Mouse (Mus musculus): ENCODE results near the gene Tppp2. TPM values are rescaled to one million over a fixed set of nuclear protein-coding genes. Genes with fewer than 3 reads are reported as not detected.

Gene Tppp2
- not detected for total RNA-seq (2021)
- long read RNA-seq, experiment 1, result 0 reads
- long read RNA-seq, experiment 2, result 0 reads

DNA sequence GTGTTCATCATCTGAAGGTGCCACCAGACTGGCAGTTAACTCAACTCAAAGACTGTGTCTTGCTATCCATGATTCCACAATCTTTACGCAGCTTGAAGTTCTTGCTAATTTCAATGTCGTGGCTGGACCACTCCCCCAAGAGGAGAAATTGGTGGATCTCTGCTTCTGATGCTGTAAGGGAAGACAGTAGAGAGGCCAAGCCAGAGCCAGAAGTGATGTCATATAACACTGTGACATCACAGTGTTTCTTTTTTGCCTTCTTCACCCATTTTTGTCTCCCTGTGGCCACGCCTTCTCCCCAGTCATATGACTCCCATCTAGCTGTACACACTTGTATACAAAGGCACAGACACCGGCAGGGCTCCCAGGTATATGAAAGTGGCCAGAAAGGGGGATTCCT is at the start of gene Tppp2:
Gene Tppp2, plus strand, starts transcription at position 301 of the 400 bp plus-strand sequence.
- DNase-seq, result no peak

DNA sequence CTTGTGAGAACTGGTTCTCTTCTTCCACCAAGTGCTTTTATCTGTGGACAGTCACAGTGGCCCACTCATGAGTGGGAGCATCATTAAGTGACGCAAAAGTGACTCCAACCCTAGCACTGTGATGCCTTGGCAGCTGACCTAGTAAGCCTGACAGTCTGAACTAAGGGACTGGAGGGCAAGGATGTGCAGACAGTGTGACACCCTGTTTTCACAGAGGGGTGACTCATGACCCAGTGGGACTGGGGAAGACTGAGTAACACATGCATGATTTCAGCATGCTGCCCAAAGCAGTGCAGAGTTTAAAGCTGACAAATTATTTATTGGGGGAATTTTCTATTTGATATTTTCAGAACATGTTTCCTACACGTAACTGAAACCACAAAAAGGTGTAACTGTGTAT is 47.5 kb upstream of the Tppp2 start:
- DNase-seq, result peak; percentile 57 to 67

DNA sequence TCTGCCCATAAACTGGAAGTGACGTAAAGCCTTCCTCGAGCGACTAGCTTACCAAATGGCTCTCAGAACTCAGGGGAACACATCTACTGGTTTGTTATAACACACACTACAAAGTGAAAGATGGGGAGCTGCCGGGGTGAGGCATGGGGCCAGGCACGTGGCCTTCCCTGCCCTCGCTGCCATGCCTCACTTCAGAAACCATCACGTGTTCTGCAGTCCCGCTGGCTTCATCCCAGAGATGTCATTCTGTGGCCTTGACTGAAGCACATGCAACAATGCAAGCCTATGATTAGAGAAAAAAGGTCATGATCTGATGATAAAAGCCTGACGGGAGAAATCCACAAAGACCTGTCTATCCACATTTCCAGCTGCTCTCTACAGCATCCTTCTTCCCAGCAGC is 46.5 kb upstream of the Tppp2 start:
- peak; percentile 84 to 88 for DNase-seq

DNA sequence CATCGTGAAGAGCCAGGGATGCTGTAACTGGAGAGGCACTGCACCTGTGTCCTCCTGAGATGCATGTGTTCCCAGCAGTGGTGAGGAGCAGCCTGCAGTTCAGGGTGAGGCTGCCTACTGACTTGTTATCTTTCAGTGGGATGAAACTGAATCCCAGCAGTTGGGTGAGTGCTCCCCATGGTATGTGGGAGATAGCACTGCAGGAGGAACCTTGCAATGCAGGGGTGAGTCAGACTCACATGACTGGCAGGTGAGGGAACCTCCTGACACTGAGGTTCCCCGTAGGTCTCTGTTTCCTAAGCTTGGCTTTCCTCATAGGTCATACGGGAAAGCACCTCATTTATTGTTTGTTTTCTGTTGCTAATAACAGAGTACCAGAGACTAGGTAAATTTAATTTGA is 40.7 kb upstream of the Tppp2 start:
- no peak for DNase-seq

DNA sequence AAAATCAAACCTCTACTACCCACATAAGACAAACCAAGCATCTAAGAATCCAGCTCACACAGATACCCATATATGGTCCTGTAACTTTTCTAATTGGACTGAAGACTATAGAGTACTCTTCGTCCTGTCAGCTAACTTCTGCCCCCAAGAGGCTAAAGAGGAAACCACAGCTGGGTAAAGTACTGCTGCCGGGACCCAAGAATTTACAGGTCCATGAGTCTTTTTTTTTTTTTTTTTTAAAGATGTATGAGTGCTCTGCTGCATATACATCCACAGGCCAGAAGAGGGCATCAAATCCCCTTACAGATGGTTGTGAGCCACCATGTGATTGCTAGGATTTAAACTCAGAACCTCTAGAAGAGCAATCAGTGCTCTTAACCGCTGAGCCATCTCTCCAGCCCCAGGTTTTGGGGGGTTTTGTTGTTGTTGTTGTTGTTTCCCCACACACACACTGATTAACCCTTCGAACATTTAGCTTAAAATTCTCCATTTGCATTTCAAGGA is 34.6 kb upstream of the Tppp2 start:
- DNase-seq, result peak; percentile 77 to 84

DNA sequence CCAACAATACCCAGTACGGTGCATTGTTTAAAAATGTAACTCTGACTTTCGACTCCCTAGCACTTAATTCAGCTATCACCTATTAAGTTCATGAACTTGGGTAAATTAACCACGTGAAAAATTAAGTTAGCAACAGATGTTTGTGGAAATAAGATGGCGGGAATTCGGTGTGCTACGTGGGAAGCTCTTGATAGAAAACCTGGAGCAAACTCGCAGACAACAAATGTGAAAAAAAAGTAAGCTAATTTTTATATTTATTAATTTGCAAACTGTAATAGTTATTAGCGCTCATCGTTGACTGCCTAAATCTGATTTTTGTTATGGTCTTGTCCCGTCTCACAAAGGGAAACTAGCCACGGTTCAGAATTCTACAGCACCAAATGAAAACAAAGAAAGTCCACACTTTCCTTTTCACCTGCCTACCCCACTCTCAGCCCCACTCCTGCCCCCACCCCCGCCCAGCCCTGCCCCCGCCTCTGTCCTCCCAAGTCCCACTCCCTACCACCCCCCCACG is 34.1 kb upstream of the Tppp2 start:
- no peak for DNase-seq

DNA sequence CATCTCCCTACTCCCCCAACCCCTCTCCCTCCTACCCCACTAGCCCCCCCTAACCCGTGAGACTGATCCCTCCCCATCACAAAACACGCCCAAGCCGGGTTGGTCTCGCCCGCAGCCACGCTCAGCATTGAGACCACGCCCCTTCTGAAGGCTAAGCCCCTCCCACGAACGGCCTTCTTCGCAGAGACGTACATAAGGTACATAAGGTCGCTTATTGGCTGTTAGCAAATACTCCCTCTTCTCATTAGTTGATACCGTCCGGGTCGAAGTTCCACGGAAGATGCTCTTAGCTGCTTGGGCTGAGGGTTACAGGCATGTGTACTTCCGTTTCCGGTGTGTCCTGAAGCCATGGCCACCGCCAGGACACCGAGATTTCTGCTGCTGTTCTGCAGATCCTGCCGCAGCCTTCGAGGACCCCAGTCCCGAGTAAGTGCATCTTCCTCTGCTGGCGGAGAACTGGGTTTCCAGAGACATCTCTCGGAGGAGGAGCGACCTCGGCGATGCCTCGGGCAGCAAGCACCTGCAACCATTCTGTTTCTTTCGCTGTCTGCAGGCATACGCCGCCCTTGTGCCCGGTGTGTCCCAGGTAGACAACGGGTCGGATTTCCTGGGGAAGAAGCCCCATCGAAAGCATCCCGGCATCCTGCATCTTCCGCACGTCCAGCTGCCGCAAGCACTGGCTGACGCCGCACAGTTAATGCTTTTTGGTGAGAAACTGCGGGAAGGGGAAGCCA is 33.5 kb upstream of the Tppp2 start, which contains the start of gene Mettl17:
Gene Mettl17, plus strand, starts transcription at position 245 of the 734 bp plus-strand sequence.
- peak; percentile 96 for DNase-seq

DNA sequence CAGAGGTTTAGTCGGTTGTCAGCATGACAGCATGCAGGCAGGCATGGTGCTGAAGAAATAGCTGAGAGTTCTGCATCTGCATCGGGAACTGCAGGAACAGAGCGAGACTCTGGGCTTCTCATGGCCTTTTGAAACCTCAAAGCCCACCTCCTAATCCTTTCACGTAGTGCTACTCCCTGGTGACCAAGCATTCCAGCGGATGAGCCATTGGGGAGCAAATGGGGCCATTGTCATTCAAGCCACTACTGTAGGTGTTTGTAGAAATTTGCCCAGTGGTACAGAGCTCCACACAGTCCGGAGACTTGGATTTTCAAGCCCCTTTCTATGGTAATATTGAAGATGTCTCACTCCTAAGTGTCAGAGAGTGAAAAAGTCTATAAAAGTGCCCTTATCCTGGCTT is 32.2 kb upstream of the Tppp2 start:
- no peak for DNase-seq

DNA sequence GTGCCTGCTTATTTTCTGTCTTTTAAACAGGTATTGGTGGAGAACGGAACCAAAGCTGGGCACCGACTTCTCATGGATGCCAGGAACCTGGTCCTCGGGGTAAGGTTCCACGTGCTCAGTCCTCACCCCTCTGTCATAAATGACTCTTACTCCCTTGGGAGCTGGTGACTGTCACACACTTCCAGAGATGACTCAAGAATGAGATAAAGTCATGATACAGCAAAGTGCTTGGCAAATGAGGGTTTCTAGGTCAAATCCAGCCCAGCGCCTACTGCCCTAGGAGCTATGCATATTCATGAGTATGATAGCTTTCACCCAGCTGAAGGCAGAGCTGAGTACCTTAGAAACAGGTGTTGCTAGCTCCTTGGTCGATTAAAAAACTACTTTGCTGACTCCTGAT is 28.4 kb upstream of the Tppp2 start:
- peak in 1 of 2 experiments; percentile 27 for DNase-seq

DNA sequence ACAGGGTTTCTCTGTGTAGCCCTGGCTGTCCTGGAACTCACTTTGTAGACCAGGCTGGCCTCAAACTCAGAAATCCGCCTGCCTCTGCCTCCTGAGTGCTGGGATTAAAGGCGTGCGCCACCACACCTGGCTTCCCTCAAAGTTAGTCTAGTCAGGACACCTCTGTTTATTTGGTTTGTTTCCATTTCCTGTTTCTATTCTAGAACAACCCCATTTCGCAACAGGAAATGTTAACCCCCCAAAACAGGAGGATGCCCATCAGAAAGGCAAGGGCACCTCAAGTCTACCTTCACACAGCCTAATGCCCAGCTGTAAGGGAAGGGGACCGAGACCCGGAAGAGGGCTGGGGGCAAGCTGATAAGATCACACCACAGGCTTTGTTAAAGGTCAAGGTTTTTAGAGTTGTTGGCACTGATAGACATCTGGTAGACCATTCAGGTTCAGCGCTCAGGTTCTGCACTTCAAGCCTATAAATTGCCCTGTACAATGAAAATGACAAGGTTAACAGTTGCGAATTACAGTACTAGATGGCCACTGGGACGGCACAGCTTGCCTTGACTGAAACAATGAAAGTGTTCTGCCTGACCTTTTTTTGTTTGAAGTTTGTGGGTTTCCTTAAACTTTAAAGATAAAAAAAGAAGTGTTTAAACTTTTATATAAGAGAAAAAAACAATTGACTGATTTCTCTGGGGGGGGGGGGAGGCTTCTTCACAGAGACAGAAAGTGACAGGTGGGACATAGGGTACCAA is 25.9 kb upstream of the Tppp2 start, which contains the start of gene Slc39a2:
Gene Slc39a2, plus strand, starts transcription at position 699 of the 749 bp plus-strand sequence.
- no peak for DNase-seq

DNA sequence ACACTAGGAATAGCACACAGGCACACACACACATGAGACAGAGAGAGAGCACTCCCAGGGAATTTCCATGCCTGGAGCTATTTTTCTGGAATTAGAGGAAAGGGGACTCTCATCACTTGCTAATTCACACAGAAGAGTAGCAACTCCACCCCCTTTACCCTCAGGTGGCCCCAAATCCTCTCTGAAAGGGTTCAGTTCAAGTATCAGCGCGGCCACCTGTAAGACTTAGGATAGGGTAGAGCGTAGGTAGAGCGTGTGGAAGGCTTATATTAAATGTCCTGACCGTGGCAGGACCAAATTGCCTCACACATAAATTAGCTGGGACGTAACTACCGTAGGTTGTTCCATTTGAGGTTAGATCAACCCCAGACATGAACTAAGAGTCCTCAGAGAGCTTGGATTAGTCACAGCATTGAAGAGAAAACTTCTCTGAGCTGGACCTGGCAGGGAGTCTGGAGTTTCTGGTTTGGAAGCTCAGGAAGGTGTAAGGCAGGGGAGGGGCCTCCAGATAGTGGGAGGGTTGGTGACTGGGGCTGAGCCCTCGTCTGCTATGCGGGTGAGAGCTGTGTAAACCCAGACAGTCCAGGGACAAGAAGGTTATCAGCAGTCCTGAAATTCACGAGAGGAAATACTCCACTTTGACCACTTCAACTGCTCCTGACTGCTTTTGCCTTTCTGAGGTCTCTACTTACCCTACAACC is 25.0 kb upstream of the Tppp2 start:
- no peak for DNase-seq

DNA sequence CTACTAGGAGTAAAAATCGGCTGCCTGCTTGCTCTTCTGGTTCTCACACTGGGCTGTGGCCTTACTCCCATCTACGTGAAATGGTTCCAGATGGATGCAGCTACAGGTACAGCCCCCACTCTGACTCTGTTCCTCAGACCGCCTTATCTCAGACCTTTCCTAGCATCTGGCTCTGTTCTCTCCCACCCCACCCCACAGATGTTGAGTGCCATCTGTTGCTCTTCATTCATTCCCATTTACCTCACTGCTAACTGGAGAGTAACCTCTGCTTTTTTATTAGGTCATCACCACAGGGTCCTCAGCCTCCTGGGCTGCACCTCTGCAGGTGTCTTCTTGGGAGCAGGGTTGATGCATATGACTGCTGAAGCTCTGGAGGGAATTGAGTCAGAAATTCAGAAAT is 24.4 kb upstream of the Tppp2 start:
- DNase-seq, result no peak

DNA sequence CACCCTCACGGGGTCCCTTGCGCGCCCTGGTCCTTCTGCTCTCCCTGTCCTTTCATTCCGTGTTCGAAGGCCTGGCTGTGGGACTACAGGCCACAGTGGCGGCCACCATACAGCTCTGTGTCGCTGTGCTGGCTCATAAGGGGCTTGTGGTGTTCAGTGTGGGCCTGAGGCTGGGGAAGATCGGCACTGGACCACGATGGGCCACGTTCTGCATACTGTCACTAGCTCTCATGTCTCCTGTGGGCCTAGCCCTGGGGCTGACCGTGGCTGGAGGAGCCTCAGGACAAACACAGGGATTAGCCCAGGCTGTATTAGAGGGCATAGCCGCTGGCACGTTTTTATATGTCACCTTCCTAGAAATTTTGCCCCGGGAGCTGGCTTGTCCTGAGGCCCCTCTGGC is 23.2 kb upstream of the Tppp2 start:
- DNase-seq, result no peak

DNA sequence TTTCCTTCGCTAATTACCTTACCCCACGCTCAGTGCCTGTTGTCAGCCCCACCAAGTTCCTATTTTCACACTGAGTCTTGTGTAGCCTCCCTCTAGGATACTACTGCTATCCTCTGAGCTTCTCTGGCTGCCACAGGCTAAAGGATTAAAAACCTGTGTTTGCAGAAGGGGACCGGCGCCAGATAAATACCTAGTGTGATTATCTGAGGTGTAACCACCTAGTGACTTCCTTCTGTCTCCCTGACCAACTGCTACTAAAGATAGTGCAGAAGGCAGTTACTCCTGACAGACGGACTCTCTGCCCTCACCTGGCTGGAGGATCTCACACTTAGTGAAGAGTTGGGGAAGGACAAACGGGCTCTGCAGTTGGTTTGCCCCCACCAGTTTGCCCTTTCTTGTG is 22.2 kb upstream of the Tppp2 start:
- DNase-seq, result no peak

DNA sequence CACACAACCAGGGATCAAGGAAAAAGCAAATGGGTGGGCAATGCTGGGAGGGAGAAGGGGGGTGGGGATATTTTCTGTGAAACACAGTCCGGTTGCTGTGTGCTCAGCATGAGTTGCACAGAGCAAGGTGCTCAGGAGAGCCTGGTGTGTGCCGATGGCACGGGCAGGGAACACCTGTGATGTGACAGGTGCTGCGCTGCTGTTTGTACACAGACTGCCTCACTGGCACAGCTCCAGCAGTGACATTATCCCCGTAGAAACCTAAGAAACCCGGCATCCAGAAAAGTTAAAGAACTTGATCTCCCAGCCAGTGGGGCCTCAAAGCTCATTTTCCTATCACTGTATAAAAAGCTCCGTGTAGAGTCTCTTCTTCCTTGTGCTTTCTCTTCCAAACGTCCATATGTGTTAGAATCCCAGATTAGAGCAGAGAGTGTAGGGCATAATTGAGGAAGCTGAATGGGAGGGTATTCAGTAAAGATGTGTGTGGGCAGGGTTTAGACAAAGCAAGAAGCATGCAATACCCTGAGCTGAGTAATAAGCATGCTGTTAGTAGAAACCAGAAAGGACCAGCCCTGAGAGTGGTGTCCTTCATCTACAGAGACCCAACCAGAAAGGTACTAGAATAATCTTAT is 21.6 kb upstream of the Tppp2 start:
- DNase-seq, result no peak

DNA sequence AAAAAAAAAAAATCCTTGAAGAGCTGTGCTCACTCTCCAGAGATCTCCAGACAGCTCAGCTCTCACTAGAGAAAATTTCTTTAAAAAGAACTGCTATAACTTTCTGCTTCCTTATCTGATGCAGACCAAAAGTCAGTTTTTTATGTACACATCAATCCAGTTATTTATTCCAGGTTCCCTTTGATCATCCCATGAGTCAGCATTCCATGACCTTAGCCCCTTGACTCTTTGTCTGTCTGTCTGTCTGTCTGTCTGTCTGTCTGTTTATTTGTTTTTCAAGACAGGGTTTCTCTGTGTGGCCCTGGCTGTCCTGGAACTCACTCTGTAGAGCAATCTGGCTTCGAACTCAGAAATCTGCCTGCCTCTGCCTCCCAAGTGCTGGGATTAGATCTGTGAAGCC is 18.9 kb upstream of the Tppp2 start:
- no peak for DNase-seq

DNA sequence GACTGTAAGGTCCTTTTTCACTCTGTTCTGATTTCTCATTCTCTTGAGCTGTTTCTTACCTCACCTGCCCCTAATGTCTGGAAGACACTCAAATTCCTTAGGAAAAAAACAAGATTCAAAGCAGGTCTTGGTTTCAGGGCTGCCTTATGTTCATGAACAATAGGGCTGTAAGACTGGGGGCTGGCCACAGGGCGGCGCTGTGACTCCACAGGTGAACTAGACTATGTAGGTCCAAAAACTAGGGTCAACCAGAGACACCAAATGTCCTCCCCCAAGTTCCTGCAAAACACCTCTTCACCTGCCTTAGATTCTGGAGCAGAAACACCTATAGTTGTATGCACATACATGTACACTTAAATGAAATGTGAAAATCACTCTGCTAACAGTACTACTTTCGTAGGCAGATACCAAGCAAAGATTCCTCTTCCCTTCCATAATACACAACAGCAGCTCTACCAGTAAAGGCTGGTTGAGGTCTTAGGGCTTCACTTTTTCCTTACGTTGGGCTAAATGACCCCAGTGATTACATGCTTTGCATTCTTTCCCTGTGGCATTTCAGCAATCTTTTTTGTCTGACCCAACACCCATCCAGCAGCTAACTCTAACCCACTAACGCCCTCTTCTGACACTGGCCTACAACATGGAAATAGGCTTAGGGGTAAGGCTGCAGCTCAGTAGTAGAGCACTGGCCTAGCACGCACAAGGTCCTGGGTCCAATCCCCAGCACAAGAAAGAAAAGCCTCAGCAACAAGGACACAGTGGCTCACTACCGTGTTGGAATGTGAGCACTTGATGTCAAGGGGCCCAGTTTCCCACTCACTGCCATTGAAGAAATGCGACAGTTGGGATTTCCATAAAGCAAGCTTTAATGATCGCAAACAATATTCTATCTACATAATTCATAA is 15.2 kb upstream of the Tppp2 start:
- DNase-seq, result peak; percentile 86 to 91

DNA sequence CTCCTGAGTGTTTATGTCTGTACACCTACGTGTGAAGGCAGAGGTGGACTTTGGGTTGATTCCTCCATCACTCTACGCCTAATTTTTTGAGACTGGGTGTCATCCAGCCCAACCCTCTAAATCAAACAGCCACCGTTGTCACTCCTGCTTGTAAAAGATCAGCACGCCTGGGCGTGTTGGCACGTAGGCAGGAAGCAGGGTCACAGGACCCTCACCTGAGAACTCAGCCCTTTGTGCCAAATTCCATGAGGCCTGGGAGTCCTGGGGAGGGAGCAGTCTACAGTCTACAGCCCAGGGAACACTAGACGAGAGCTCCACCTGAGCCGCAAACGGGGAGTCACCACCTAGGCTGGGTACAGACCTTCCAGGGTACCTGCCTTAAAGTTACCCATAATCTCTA is 14.4 kb upstream of the Tppp2 start:
- DNase-seq, result no peak

DNA sequence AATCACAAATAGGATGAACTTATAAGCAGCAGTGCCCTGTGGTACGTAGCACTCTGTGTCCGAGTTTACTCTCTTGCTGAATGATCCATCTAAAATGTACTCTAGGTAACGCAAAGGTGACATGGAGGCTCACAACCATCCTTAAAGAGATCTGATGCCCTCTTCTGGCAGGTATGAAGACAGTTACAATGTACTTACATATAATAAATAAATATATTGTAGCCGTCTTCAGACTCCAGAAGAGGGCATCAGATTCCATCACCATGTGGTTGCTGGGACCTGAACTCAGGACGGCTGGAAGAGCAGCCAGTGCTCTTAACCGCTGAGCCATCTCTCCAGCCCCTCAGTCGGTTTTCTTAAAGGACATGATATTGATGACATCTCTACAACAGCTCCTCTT is 13.5 kb upstream of the Tppp2 start:
- DNase-seq, result no peak

DNA sequence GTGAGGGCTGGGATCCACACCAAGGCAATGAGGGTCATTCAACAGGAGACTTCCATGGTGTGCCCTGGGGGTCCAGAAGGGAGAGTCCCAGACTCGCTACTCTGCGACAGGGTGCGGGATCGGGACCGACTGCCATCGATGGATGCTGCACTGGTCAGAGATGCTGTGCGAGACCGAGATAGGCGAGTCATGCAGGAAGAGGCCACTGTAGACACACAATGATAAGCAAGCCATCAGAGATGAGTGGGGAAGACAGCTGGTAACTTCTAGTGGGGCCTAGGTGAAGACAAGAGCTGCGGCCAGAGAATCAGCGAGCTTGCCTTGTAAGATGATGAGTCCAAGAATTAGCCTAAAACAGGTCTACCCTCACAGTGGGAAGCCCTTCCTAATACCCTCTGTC is 12.1 kb upstream of the Tppp2 start:
- DNase-seq, result no peak

DNA sequence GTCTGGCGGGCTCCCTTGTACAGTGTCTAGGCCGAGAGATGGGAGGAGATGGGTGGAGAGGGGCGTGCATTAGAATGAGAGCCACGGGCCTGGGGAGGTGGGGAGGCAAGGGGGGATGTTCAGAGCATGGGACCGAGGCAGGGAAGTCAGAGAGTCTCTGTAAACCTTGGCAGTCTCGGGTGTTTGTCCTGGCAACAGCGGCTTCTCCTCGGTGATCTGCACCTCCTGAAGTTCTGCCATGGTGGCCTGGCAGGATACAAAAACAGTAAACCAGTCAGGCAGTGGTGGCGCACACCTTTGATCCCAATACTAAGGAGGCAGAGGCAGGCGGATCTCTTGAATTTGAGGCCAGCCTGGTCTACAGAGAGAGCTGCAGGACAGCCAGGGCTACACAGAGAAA is 6.9 kb upstream of the Tppp2 start:
- DNase-seq, result no peak

Measured in adrenal gland, postnatal 36 days (tissue).